Mouse (Mus musculus): ENCODE results near the gene Insyn1. TPM values are rescaled to one million over a fixed set of nuclear protein-coding genes. Genes with fewer than 3 reads are reported as not detected.

Gene Insyn1
- total RNA-seq, 2 experiments from 2014 or later: 10.9 to 12.6 TPM

GRCm38 (mm10) chr9:58535447-58536134, 47.2 kb downstream of the Insyn1 start:
- peak; percentile 52 for DNase-seq

DNA sequence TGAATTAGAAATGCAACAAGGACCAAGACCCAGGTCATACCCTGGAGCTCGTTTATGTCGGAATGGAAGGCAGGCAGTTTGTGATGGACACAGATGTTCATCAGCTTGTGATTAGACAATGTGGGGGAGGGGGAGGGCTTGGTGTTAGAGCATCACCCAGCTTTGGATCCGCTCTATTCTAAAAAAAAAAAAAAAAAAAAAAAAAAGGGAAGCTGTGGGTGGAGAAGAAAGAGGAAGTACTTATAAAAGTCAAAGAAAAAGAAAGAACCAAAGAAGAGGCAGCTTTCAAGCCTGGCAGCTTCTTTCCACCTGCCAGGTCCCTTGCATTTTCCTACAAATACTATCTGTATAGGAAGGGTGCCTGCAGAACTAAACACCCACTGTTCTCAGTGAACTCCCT, 49.4 kb downstream of the Insyn1 start:
- no peak for DNase-seq

- DNase-seq: peak; percentile 65
Measured at GRCm38 (mm10) chr9:58539886-58540285, 51.5 kb downstream of the Insyn1 start.

DNA sequence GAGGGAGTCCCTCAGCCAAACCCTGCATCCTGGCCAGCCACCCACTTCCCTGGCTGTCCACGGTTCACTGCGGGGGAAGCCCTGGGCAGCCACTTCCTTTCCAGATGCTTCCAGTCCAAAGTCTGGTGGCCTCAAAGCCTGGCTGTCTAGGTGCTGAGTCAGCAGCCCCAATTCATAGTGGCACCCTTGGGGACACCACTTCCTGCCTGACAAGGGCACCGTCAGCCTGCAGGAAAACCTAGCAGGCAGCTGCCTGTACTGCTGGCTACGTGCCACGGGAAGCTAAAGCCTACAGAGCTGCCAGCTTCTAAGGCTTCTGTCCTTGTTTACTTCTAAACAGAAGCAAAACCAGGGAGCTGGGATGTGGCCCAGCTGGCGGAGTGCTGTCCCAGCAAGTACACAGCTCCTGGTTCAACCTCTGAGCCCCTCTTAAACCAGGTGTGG, 53.5 kb downstream of the Insyn1 start:
- DNase-seq: peak; percentile 91

DNA sequence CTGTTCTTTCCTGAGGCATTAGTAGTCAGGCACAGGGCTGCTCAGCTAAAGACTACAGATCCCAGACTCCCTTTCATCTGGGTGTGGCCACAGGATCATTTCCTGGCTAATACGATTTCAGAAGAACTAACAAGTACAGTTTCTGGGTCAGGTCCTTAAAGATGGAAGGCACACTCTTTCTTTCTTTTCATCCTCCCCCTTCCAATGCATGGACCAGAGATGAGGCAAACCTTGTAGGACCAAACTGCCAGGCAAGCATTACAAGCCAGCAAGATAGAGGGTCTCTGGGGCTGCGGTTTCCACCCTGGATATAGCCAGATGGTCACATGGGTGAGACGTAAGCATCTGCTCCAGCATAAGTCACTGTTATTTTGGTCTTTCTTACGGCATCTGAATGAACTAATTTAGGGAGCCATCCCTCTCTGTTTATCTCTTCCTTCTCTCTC, 56.5 kb downstream of the Insyn1 start:
- no peak for DNase-seq

DNA sequence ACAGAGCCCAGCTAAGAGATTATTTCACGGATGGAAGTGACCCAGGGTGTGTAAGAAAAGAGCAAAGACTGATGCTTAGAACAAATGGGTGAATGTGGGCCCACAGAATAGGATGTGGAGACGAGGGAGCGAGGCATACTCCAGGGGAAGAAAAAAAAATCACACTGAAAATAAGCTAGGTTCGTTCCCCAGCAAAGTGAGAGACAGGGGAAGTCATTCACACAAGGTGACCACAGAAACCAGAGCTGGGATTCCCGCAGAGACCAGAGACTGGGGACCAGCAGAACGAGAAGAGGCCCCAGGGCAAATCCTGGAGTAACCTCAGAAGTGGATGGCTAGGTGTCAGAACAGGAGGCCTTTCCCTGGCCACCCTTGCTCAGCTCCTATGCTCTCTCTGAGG, 57.0 kb downstream of the Insyn1 start:
- DNase-seq: no peak

GRCm38 (mm10) chr9:58546630-58547360, 58.4 kb downstream of the Insyn1 start:
- DNase-seq: peak; percentile 49

DNA sequence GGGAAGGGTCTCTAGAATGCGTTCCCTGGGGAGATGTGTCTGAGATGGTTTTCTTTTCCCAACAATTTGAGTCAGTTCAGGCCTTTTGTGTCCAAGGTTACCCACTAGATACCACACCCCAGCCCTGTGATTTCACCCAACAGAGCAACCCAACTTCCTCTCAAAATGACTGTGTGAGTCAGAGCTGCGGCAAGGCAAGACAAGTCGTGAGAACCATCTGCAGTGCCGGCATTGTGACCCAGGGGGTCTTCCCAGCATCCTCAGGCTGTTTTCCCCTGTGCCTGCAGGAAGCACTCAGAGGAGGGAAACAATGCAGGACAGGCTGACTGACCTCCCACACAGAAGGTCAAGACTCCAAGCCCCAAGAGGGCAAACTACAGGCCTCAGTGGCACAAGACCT, 60.5 kb downstream of the Insyn1 start:
- no peak for DNase-seq

Other genes starting within 250 kb of the Insyn1 start
- gene Pml, start 238.8 kb upstream of the Insyn1 start, total RNA-seq (2021): 10 to 100 TPM; 15.3 to 17.6 TPM
- 10 to 100 TPM; 14.2 to 17.1 TPM for gene Stoml1, start 235.4 kb upstream of the Insyn1 start, total RNA-seq (2021)
- gene Loxl1, start 175.4 kb upstream of the Insyn1 start, total RNA-seq (2021): 10 to 100 TPM; 77.2 to 87.1 TPM
- not detected for gene Tbc1d21, start 118.1 kb upstream of the Insyn1 start, total RNA-seq (2021)
- 10 to 100 TPM; 35.9 to 39.8 TPM for gene Cd276, start 66.8 kb downstream of the Insyn1 start, total RNA-seq (2021)
- 100 to 1,000 TPM; 194 to 206 TPM for gene Nptn, start 93.6 kb downstream of the Insyn1 start, total RNA-seq (2021)

Data from heart, postnatal 4 days (tissue).